Mouse (Mus musculus): ENCODE measurements around the gene Fbxo44. TPM values are rescaled to one million over a fixed set of nuclear protein-coding genes. Genes with fewer than 3 reads are reported as not detected.
"Not testable (repeated sequence)": the region's sequence is repeated elsewhere in the genome, so short reads cannot be mapped to it uniquely, and the experiment has no call there.

Fbxo44 gene
- total RNA-seq, 2 experiments from 2014 or later: 14.1 to 21.4 TPM

GRCm38 (mm10) chr4:148131497-148132081, 28.7 kb downstream of the Fbxo44 start:
- no peak for DNase-seq (ENCODE audit: low spot score in 2 of 2)

- DNase-seq (ENCODE audit: low spot score in 2 of 2): no peak
Observed at GRCm38 (mm10) chr4:148130561-148131413, 29.5 kb downstream of the Fbxo44 start, which contains the start of gene Draxin. Gene Draxin (minus strand): TSS chr4:148130698.

DNA sequence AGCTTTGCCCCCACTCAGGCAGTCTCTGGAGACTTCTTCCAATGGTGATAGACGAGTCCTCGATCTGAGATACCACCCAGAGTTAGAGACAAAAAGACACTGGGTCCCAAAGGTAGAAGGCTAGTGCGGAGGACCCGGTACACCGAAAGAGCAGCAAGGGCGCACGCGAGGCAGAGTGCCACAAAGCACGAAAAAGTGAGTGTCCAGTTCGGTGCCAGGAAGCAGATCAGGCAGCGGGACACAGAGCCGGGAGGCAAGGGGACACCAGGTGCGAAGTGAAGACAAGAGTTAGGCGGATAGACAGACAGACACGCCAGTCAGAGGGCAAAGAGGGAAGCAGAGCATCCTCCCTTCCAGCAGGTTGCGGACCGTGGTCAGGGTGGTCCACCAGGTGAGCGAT, 30.1 kb downstream of the Fbxo44 start, which contains the start of gene Mad2l2:
Gene Mad2l2, plus strand, starts transcription at position 252 of the 400 bp plus-strand sequence.
- no peak for DNase-seq (ENCODE audit: low spot score in 2 of 2)

DNA sequence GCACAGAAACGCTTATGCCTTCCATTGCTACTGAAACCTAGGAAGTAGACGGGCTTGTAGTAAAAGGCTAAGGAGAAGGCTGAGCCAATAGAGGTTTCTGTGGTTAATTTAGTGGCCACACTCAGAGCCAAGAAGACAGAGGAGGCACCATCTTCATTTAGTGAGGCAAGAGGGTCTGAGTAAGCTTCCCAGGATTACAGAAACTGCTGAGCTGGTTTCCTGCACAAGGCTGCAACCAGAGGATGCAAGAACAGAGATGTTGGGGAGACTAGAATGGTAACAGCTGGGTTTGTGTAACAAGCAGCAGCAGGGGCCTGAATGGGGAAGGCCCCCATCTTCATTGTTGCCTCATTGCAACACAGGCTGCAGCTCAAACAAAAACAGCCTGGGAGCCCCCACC, 31.6 kb downstream of the Fbxo44 start:
- DNase-seq (ENCODE audit: low spot score in 2 of 2): no peak

GRCm38 (mm10) chr4:148128241-148128640, 32.0 kb downstream of the Fbxo44 start:
- DNase-seq (ENCODE audit: low spot score in 2 of 2): no peak

DNA sequence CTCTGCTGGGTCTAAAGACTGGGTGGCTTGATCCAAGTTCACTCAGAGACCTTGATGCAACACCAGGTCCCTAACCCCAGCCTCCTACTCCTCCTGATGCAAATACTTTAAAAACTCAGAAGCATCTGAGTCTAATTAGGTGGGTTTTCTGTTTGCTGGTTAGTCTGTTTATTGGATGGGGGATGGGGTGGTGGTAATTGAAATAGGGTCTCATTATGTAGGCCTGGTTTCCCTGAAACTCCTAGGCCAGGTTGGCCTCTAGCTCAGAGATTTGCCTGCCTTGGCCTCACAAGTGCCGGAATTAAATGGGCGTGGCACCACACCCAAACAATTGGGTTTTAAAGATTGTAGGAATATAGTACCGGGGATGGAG, 37.6 kb downstream of the Fbxo44 start:
- DNase-seq (ENCODE audit: low spot score in 2 of 2): no peak

GRCm38 (mm10) chr4:148121982-148122693, 38.1 kb downstream of the Fbxo44 start:
- DNase-seq (ENCODE audit: low spot score in 2 of 2): no peak

DNA sequence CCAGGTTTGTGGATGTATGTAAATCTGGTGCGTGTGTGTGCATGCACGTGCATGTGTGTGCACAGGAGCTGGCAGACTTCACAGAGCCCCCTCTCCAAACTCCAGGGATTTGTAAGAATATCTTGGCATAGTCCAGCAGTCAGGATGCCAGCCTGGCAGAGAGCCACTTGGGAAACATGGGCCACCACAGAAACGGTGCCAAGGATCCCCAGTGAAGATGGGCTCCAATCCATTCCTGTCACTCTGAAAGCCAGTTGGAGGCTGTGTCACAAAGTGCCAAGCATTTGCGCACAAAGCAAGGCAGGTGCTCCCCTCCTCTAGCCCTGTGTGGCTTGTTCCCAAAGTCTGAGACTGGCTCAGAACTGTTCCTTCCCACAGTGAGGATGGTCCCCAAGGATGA, 38.9 kb downstream of the Fbxo44 start:
- DNase-seq (ENCODE audit: low spot score in 2 of 2): no peak

- no peak for DNase-seq (ENCODE audit: low spot score in 2 of 2)
Observed at GRCm38 (mm10) chr4:148120555-148120954, 39.7 kb downstream of the Fbxo44 start.

- DNase-seq (ENCODE audit: low spot score in 2 of 2): not testable (repeated sequence)
Observed at GRCm38 (mm10) chr4:148119578-148119977, 40.7 kb downstream of the Fbxo44 start.

GRCm38 (mm10) chr4:148117392-148117791, 42.9 kb downstream of the Fbxo44 start:
- DNase-seq (ENCODE audit: low spot score in 2 of 2): no peak

DNA sequence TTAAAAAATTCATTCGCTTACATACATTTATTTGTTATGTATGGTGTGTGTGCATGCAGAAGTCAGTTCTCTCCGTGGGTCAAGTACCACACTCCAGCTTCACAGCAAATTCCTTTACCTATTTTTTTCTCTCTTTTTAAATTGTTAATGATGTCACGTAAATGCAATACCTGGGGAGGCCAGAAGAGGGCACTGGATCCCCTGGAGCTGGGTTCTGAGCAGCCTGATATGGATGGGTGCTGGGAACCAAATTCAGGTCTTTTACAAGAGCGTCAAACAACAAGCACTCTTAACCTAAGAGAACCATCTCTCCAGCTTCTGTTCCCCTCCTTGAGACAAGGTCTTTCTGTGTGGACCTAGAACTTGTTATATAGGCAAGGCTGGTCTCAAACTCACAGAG, 43.6 kb downstream of the Fbxo44 start:
- DNase-seq (ENCODE audit: low spot score in 2 of 2): no peak

DNA sequence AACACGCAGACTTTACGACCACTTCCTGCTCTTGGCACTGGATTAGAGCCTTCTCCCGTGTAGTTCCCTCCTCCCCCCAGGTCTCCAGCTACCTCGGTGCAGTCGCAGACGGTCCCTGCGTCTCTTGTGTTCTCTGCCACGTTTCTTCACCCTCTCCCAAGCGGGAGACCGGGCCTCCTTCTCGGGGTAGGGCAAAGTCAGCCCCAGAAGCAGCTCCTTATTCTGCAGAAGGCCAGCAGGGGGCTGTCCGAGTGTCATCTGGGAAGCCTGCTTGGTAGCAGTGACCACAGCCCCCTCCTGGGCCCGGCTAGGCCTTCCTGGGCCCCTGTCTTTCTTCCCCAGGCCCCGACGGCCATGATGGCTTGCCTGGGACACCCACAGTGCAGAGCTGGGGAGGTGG, 44.8 kb downstream of the Fbxo44 start:
- no peak for DNase-seq (ENCODE audit: low spot score in 2 of 2)

DNA sequence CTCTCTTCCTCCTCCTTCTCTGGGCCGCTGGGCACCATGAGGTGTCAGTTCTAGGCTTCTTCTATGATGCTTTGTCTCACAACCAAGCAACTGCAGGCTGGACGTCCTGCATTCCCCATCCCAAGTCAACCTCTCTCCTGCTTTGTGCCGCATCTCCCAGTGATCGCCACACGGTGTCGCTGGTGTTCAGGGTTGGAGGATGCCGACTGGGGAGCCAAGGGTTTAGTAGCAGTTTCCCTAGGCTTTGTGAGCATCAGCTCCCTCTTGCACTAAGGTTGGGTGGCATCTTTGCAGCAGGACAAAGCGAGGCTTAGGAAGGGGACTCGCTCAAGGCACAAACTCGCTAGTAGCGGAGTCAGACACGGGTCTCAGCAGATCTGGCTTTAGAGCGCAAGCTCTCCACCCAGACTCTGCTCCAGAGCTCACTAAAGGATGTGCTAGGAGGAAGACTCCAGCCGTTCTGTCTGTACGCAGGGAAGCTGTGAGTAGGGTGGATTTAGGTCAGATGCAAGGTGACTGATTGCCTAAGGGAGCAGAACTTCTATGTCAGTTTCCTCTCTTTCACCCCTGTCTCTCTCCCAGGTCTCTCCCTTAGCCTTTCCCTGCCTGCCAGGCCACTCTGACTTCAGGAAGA, 45.4 kb downstream of the Fbxo44 start:
- DNase-seq (ENCODE audit: low spot score in 2 of 2): peak; percentile 90

- DNase-seq (ENCODE audit: low spot score in 2 of 2): no peak
Observed at GRCm38 (mm10) chr4:148112519-148112918, 47.8 kb downstream of the Fbxo44 start.

DNA sequence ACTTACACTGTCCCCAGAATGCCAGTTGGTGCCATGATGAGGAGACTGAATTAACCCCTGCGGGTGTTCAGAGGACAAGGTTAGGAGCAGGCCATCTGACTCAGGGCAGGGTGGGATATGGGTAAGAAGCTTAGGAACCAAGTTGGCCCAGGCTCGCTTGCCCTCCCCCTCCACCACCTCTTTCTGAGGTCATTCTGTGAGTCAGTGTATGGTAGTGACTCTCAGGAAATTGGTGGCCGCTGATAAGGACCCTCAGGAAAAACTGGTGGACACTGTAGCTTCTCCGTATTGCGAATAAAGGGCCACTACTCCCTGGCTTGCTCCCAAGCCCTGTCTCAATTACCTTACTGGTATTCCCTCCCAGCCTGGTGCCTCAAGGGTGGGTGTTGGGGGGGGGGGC, 51.1 kb downstream of the Fbxo44 start:
- no peak for DNase-seq (ENCODE audit: low spot score in 2 of 2)

DNA sequence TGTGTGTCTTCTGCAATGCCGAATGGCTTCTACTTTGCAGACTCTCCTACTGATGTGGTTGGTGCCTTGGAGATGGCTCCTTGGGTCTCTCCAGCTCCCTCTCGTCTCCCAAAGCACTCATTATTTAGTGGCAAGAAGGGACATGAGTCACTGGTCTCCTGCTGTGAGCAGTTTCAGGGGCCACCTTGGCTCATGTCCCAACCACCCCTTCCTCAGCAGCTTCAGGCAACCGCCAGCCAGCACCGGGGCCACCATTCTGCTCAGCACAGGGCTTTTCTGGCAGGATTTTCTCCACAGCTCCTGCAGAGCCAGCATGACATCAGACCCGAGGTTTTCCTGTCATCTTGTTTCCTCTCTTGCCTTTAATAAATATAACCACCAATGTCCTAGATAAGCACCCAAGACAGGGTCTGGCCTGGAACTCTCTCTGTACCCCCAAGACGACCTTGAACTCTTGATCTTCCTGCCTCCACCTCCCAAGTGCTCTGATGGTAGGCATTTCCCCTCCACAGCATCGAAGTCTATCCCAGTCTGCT, 51.6 kb downstream of the Fbxo44 start:
- DNase-seq (ENCODE audit: low spot score in 2 of 2): no peak

DNA sequence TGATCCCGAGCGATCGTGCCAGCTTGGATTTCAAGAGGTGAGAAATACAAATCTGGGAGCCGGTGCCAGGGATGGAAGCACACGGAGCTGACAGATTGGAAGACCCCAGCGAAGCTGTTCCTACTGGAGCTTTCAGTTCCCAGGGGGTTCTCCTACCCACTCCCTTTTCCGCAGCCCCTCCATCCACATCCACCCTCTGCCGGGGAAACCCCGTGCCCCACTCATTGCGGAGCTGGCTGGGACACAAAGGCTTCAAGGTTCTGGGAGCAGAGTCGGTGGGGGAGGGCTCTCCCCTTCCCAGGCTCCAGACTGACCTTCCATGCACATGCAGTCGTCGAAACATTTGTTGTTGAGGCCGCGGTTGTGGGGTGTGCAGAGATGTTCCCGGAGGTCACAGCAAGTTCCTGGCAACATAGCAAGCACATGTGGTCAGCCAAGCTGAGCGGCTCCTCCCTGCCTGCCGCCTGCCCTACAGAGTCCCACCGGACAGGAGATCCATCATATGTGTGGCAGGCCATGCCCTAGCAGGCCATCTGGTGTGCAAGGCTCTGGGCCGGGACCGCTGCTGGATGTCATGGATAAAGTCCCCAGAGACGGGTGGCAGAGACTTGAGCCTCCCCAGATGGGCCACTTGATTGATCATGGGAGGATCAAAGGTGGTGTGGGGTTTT, 52.5 kb downstream of the Fbxo44 start:
- DNase-seq (ENCODE audit: low spot score in 2 of 2): no peak

GRCm38 (mm10) chr4:148104146-148104545, 56.1 kb downstream of the Fbxo44 start:
- DNase-seq (ENCODE audit: low spot score in 2 of 2): no peak
